Mouse (Mus musculus): Measurements from ENCODE around the gene Spag6. TPM values are rescaled to one million over a fixed set of nuclear protein-coding genes. Genes with fewer than 3 reads are reported as not detected.
A peak's percentile ranks its signal among the peaks of the same experiment; 100 is the strongest.

Spag6 gene
- polyA plus RNA-seq (2015; fragmentation: Nextera tagmentation; extraction: Ambion mirVana) = 0.09 TPM in 1 of 2 replicates, not detected in the other

- peak within 1 kb of the TSS; percentile 96 for H3K9ac ChIP-seq (ENCODE audit: low read length)
- H3K4me3 ChIP-seq (replicated peaks; ENCODE audit: low read length) = peak within 1 kb of the TSS; percentile 80
- peaks cover 23% of the 10 kb centered on the region for H3K4me1 ChIP-seq (ENCODE audit: control insufficient read depth, insufficient read depth, low read length)
- peak within 1 kb of the TSS; percentile 99 for H3K4me2 ChIP-seq (ENCODE audit: low read depth, low read length)
- H3K36me3 ChIP-seq (ENCODE audit: control insufficient read depth, insufficient read depth, low read length) = no peaks in the 10 kb centered on the region
- peak; percentile 87 for ATAC-seq (ENCODE audit: insufficient read depth, low FRiP score)
- H3K27me3 ChIP-seq (ENCODE audit: control insufficient read depth, insufficient read depth, low read length) = peaks cover 48% of the 10 kb centered on the region
- under 1% methylated on average over 59 of the region's 61 CpGs for WGBS
- peak within 1 kb of the TSS; percentile 75 for H3K27ac ChIP-seq (ENCODE audit: low read length)
- H3K9me3 ChIP-seq (replicated peaks; ENCODE audit: control insufficient read depth, low read length) = no peaks in the 10 kb centered on the region
Measured at GRCm38 (mm10) chr2:18693871-18694610, at the start of gene Spag6. TSS of gene Spag6 (plus strand) at chr2:18694032.

DNA sequence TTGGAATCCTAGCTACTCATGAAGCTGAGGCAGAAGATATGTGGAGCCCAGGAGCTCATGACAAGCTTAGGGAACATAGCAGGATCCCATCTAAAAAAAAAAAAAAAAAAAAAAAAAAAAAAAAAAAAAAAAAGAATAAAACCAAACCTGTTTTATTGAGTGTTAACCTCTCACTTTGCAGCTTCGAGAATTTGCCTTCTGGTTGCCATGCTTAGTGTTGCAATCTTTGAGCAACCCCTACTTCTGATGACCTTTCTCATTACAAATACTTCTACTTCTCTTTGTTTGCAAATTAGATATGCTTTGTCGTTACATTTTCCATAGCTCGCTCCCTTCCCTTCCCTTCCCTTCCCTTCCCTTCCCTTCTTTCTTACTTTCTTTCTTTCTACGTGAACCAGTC lies 45.3 kb upstream of the Spag6 start:
- Histone ChIP-seq H3K27me3 (ENCODE audit: control insufficient read depth, insufficient read depth, low read length) (no peaks in the 10 kb centered on the region), H3K4me1 (ENCODE audit: control insufficient read depth, insufficient read depth, low read length) (no peaks in the 10 kb centered on the region), H3K27ac (ENCODE audit: low read length) (no peak overlapping the region), H3K9ac (ENCODE audit: low read length) (no peak overlapping the region), H3K4me3 (replicated peaks; ENCODE audit: low read length) (no peak overlapping the region), H3K36me3 (ENCODE audit: control insufficient read depth, insufficient read depth, low read length) (no peaks in the 10 kb centered on the region), H3K4me2 (ENCODE audit: low read depth, low read length) (no peak overlapping the region), H3K9me3 (replicated peaks; ENCODE audit: control insufficient read depth, low read length) (no peaks in the 10 kb centered on the region)
- ATAC-seq (ENCODE audit: insufficient read depth, low FRiP score) = no peak
- 77% methylated on average over 4 of the region's 4 CpGs for WGBS

DNA sequence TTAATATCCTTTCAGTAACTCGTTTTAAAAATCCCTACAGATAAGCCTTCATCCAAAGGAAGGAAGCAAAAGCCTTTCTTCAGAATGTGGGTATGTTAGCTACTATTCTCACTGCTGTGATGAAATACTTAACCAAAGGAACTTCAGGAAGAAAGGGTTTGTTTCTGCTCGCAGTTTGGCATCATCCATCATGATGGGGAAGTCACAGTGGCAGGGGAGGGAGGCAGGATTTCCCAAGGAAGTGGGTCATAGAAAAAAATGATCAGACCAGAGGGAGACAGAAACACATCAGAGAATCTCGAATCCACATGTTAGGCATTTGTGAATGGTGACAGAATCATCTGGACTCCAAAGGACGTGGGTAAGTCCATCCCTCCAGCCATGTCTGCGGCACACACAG lies 39.0 kb upstream of the Spag6 start:
- no peak overlapping the region for H3K4me2 ChIP-seq (ENCODE audit: low read depth, low read length)
- no peaks in the 10 kb centered on the region for H3K9me3 ChIP-seq (replicated peaks; ENCODE audit: control insufficient read depth, low read length)
- 55% methylated on average over 5 of the region's 5 CpGs for WGBS
- H3K27me3 ChIP-seq (ENCODE audit: control insufficient read depth, insufficient read depth, low read length) = no peaks in the 10 kb centered on the region
- no peaks in the 10 kb centered on the region for H3K36me3 ChIP-seq (ENCODE audit: control insufficient read depth, insufficient read depth, low read length)
- no peak for ATAC-seq (ENCODE audit: insufficient read depth, low FRiP score)
- H3K9ac ChIP-seq (ENCODE audit: low read length) = no peak overlapping the region
- H3K4me3 ChIP-seq (replicated peaks; ENCODE audit: low read length) = no peak overlapping the region
- H3K27ac ChIP-seq (ENCODE audit: low read length) = no peak overlapping the region
- no peaks in the 10 kb centered on the region for H3K4me1 ChIP-seq (ENCODE audit: control insufficient read depth, insufficient read depth, low read length)

DNA sequence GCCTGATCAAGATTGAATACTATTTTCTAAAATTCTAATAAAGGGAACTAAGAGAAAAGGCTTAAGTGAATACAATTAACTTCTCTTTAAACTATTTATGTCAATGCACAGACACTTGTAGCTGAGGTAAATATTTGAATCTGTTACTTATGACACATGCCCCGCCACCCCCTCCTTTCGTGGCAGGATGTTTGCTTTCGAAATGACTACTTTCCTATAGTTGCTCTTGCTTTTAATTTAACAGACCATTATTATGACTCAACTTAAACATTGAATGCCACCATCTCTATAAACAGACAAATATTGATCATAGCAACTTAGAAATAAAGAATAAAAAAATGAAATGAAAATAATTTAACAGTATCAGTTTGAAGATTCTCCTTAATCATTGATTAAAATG lies 29.8 kb upstream of the Spag6 start:
- Histone ChIP-seq H3K4me3 (replicated peaks; ENCODE audit: low read length) (no peak overlapping the region), H3K9ac (ENCODE audit: low read length) (no peak overlapping the region), H3K27me3 (ENCODE audit: control insufficient read depth, insufficient read depth, low read length) (no peaks in the 10 kb centered on the region), H3K27ac (ENCODE audit: low read length) (no peak overlapping the region), H3K36me3 (ENCODE audit: control insufficient read depth, insufficient read depth, low read length) (no peaks in the 10 kb centered on the region), H3K4me1 (ENCODE audit: control insufficient read depth, insufficient read depth, low read length) (no peaks in the 10 kb centered on the region), H3K9me3 (replicated peaks; ENCODE audit: control insufficient read depth, low read length) (no peaks in the 10 kb centered on the region), H3K4me2 (ENCODE audit: low read depth, low read length) (no peak overlapping the region)
- no peak for ATAC-seq (ENCODE audit: insufficient read depth, low FRiP score)
- 72% methylated on average over 3 of the region's 3 CpGs for WGBS

DNA sequence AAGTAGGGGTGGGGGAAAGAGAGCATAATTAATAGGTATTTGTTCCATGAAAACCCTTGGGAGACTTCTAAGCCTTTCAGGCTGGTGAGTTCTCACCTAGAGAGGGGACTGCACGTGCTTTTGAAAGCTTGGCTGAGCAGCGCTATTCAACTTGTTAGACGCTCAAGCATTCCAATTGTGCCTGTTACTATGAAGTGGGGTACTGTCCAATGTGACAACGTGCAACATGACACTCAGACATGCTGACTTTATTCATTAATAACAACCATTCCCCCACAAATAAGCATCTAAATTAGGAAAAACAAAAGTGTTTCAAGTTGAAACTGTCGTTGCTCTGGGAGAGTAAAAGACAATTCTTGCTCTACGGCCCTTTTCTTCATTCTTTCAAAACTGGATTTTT lies 22.8 kb upstream of the Spag6 start:
- peaks cover 9% of the 10 kb centered on the region; the same call in 1 of the 2 replicates for H3K4me1 ChIP-seq (ENCODE audit: control insufficient read depth, insufficient read depth, low read length)
- WGBS = 66% methylated on average over 6 of the region's 6 CpGs
- no peak overlapping the region for H3K27ac ChIP-seq (ENCODE audit: low read length)
- H3K36me3 ChIP-seq (ENCODE audit: control insufficient read depth, insufficient read depth, low read length) = no peaks in the 10 kb centered on the region
- H3K4me2 ChIP-seq (ENCODE audit: low read depth, low read length) = no peak overlapping the region
- ATAC-seq (ENCODE audit: insufficient read depth, low FRiP score) = no peak
- no peak overlapping the region for H3K9ac ChIP-seq (ENCODE audit: low read length)
- no peak overlapping the region for H3K4me3 ChIP-seq (replicated peaks; ENCODE audit: low read length)
- no peaks in the 10 kb centered on the region for H3K9me3 ChIP-seq (replicated peaks; ENCODE audit: control insufficient read depth, low read length)
- no peaks in the 10 kb centered on the region for H3K27me3 ChIP-seq (ENCODE audit: control insufficient read depth, insufficient read depth, low read length)

GRCm38 (mm10) chr2:18672133-18672765 lies 21.6 kb upstream of the Spag6 start, which contains the start of gene Commd3:
TSS of gene Commd3 (plus strand) at chr2:18672384.
- Histone ChIP-seq H3K27ac (ENCODE audit: low read length) (peak within 1 kb of the TSS; percentile 94), H3K36me3 (ENCODE audit: control insufficient read depth, insufficient read depth, low read length) (no peaks in the 10 kb centered on the region), H3K9ac (ENCODE audit: low read length) (peak within 1 kb of the TSS; percentile 86), H3K27me3 (ENCODE audit: control insufficient read depth, insufficient read depth, low read length) (no peaks in the 10 kb centered on the region), H3K4me2 (ENCODE audit: low read depth, low read length) (peak within 1 kb of the TSS; percentile 87), H3K4me3 (replicated peaks; ENCODE audit: low read length) (peak within 1 kb of the TSS; percentile 54), H3K4me1 (ENCODE audit: control insufficient read depth, insufficient read depth, low read length) (peaks cover 9% of the 10 kb centered on the region; the same call in 1 of the 2 replicates), H3K9me3 (replicated peaks; ENCODE audit: control insufficient read depth, low read length) (no peaks in the 10 kb centered on the region)
- WGBS = under 1% methylated on average over 91 of the region's 91 CpGs
- ATAC-seq (ENCODE audit: insufficient read depth, low FRiP score) = peak; percentile 92

GRCm38 (mm10) chr2:18672766-18673164 lies 21.1 kb upstream of the Spag6 start:
- no peaks in the 10 kb centered on the region for H3K27me3 ChIP-seq (ENCODE audit: control insufficient read depth, insufficient read depth, low read length)
- H3K9ac ChIP-seq (ENCODE audit: low read length) = peak overlapping the region; percentile 86
- no peaks in the 10 kb centered on the region for H3K9me3 ChIP-seq (replicated peaks; ENCODE audit: control insufficient read depth, low read length)
- peak overlapping the region; percentile 94 for H3K27ac ChIP-seq (ENCODE audit: low read length)
- no peak for ATAC-seq (ENCODE audit: insufficient read depth, low FRiP score)
- H3K4me1 ChIP-seq (ENCODE audit: control insufficient read depth, insufficient read depth, low read length) = peaks cover 9% of the 10 kb centered on the region; the same call in 1 of the 2 replicates
- H3K36me3 ChIP-seq (ENCODE audit: control insufficient read depth, insufficient read depth, low read length) = no peaks in the 10 kb centered on the region
- peak overlapping the region; percentile 58 for H3K4me2 ChIP-seq (ENCODE audit: low read depth, low read length)
- peak overlapping the region; percentile 54 for H3K4me3 ChIP-seq (replicated peaks; ENCODE audit: low read length)
- WGBS = under 1% methylated on average over 11 of the region's 11 CpGs

GRCm38 (mm10) chr2:18673766-18674165 lies 20.1 kb upstream of the Spag6 start:
- H3K9ac ChIP-seq (ENCODE audit: low read length) = no peak overlapping the region
- ATAC-seq (ENCODE audit: insufficient read depth, low FRiP score) = no peak
- no peaks in the 10 kb centered on the region for H3K27me3 ChIP-seq (ENCODE audit: control insufficient read depth, insufficient read depth, low read length)
- no peak overlapping the region for H3K27ac ChIP-seq (ENCODE audit: low read length)
- H3K36me3 ChIP-seq (ENCODE audit: control insufficient read depth, insufficient read depth, low read length) = no peaks in the 10 kb centered on the region
- no peaks in the 10 kb centered on the region for H3K9me3 ChIP-seq (replicated peaks; ENCODE audit: control insufficient read depth, low read length)
- peaks cover 15% of the 10 kb centered on the region for H3K4me1 ChIP-seq (ENCODE audit: control insufficient read depth, insufficient read depth, low read length)
- WGBS = 69% methylated on average over 4 of the region's 4 CpGs
- H3K4me3 ChIP-seq (replicated peaks; ENCODE audit: low read length) = no peak overlapping the region
- H3K4me2 ChIP-seq (ENCODE audit: low read depth, low read length) = no peak overlapping the region

- H3K9ac ChIP-seq (ENCODE audit: low read length) = no peak overlapping the region
- WGBS = 85% methylated on average over 4 of the region's 4 CpGs
- no peak for ATAC-seq (ENCODE audit: insufficient read depth, low FRiP score)
- no peaks in the 10 kb centered on the region for H3K9me3 ChIP-seq (replicated peaks; ENCODE audit: control insufficient read depth, low read length)
- H3K4me2 ChIP-seq (ENCODE audit: low read depth, low read length) = no peak overlapping the region
- H3K27me3 ChIP-seq (ENCODE audit: control insufficient read depth, insufficient read depth, low read length) = no peaks in the 10 kb centered on the region
- H3K4me1 ChIP-seq (ENCODE audit: control insufficient read depth, insufficient read depth, low read length) = peaks cover 15% of the 10 kb centered on the region
- no peaks in the 10 kb centered on the region for H3K36me3 ChIP-seq (ENCODE audit: control insufficient read depth, insufficient read depth, low read length)
- no peak overlapping the region for H3K27ac ChIP-seq (ENCODE audit: low read length)
- H3K4me3 ChIP-seq (replicated peaks; ENCODE audit: low read length) = no peak overlapping the region
Measured at GRCm38 (mm10) chr2:18674193-18674902, 19.5 kb upstream of the Spag6 start.

Data from stomach, embryonic 16.5 days (tissue).